Mouse (Mus musculus) megakaryocyte-erythroid progenitor cell, adult 5-6 weeks (primary cell): Measurements from ENCODE around the gene Gabrb1. TPM values are rescaled to one million over a fixed set of nuclear protein-coding genes. Genes with fewer than 3 reads are reported as not detected.
"Not testable (repeated sequence)": the region's sequence is repeated elsewhere in the genome, so short reads cannot be mapped to it uniquely, and the experiment has no call there.

Experiments
- ATAC-seq: replicated peaks from 2 replicates; pipeline ENCODE4 v1.8.0; 2016; ENCODE audit warnings: mild to moderate bottlenecking, inconsistent platforms; ENCODE audit not compliant: severe bottlenecking, poor library complexity, low FRiP score, low TSS enrichment
- total RNA-seq, 2 experiments: library from RNA; stranded (forward) in 1 of 2; stranded (reverse) in 1 of 2; fragments of 200-1000, 215-1000 nt in 1 of 2; fragments of >200 nt in 1 of 2; fragmentation: Nextera tagmentation in 1 of 2; gene quantifications; 2 replicates each; pipeline ENCODE4 v1.2.3; 2014 to 2017

Gene Gabrb1
- total RNA-seq, 2 experiments from 2014 or later = not detected

DNA sequence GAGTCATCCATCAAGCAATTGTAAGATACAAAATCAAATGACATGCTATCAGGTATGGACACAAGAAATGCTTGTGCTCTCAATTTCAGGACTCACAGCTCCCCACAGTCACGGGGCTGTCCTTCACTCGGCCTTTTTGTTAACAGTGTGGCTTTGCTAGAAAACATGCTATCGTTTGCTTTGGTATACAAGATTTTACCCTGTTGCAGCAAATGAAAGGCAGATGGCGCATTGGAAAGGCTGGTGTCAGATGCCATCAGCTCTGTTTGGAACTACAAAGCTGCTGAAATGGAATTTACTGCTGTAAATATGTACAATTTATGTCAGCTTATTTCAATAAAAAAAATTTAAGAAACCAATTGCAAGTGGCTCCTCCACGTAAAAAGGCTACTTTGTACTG, 490.8 kb downstream of the Gabrb1 start:
- no peak for ATAC-seq

DNA sequence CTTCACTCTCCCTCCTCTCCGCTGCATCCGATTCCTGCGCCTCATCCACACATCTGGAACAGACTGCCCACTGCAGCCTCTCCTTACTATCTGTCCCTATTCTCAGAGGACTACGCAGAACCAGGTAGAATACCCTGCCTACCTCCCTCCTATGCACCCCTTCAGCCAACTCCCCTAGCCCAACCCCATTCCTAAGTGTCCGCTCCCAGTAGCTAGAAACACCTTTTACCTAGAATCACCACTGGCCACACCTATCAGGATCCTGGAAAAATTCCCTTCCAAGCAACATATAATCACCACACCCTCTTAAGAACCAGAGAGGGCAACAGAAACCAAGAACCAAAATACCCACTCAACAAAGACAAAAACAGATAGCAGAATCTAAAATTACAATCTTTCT, 493.0 kb downstream of the Gabrb1 start:
- ATAC-seq = no peak

GRCm38 (mm10) chr5:72155686-72156085, 497.8 kb downstream of the Gabrb1 start:
- not testable (repeated sequence) for ATAC-seq

- ATAC-seq = no peak
Measured at GRCm38 (mm10) chr5:72156598-72156997, 498.7 kb downstream of the Gabrb1 start.

- ATAC-seq = no peak
Measured at GRCm38 (mm10) chr5:72158667-72159066, 500.8 kb downstream of the Gabrb1 start.

DNA sequence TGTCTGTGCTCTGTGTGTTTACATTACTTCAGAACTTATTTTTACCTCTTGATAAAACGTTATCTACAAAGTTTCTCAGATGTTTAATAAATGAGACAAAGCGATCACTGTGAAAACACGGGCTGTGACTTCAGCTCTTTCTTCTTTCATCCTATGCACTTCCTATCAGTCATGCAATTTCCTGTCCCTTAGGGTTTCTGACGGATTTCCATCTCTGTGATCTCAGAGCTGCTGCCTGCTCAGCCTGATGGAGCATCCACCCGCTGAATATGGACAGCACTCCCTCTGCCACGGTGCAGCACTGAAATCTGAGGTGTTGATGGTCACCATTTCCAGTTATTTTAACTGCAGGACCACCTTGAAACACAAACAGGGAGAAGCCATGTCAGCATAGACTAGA, 501.6 kb downstream of the Gabrb1 start:
- ATAC-seq = no peak

DNA sequence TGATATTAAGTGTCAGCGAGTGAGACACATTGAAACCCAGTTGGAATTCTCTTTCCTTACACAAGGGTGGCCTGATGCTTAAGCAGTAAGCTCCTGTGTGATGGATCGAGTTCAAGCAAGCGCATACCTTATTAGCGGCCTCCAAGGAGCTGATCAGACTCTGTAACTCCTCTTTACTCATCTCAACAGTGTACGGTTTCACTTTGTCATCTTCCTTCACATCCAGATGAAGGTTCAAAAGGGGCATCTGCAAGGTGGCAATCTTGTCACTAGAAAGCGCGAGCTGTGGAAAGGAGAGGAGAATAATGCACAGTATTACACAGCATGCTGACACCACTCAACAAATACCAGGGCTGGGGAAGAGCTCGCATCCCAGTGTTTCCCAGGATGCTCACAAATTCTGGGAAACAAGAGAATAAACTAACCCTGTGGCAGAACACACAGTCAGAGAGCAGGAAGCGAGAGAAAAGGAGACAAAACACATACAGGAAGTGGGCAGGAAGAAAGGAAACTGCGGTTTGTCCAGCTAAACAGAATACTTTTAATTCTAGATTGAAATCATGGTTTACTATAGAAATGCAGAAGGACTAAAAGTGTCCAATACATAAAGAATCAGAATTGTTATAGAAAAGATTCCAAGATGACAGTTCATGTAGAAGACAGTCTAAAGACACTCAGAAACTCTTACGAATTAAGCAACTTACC, 503.0 kb downstream of the Gabrb1 start:
- no peak for ATAC-seq

DNA sequence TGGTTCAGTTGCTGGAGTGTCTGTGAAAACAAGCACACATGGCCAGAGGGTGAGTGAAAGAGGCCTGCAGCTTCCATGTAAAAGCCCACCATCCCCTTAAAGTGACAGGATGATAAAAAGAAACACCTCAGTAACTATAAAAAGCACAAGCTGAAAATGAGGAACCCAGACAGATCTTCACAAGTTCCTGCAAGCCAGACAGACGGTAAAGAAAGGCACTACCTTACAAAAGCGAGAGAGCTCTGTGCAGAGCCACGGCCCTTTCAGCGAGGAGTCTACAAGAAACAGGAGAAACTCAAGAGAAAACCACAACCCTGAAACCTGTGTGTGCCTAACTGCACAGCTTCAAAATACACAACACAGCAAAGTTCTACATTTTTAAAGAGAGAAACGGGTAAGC, 504.9 kb downstream of the Gabrb1 start:
- no peak for ATAC-seq

- ATAC-seq = no peak
Measured at GRCm38 (mm10) chr5:72164386-72164785, 506.5 kb downstream of the Gabrb1 start.

DNA sequence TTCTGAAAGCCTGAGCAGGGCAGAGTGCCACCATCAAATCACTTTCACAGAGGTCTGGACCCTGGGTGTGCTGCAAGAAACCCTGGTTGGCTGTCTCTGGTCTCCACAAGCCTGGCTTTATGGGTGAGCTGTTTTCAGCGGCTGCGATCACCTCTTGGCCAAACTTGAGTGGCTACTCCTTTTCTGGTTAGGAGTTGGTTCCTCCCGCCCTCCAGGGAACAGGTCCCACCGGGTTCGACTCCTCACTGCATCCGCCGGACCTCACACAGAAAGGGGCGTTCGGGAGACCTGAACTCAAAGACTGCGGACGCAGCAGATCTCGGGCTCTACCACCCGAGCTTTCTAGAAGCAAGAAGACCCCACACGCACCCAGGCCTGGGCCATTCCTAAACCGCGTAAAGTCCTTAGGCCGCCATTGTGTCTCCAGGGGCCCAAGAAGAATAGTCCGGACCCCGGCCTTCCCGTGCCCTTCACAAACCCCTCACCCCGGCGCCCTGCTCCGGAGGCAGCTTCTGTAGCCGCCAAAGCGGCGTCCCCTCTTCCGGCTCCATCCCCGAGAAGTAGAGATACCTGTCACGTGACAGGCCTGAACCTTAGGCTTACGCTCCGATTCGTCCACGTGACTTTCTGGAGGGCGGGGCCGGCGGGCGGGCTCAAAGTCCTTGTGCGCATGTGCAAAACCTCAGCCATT, 509.8 kb downstream of the Gabrb1 start, which contains the start of gene Commd8:
Commd8 (minus strand) TSS at position 596 of the 691 bp plus-strand sequence.
- peak; percentile 90 for ATAC-seq

GRCm38 (mm10) chr5:72168285-72168621, 510.3 kb downstream of the Gabrb1 start:
- ATAC-seq = no peak

GRCm38 (mm10) chr5:72170067-72170466, 512.2 kb downstream of the Gabrb1 start:
- no peak for ATAC-seq

DNA sequence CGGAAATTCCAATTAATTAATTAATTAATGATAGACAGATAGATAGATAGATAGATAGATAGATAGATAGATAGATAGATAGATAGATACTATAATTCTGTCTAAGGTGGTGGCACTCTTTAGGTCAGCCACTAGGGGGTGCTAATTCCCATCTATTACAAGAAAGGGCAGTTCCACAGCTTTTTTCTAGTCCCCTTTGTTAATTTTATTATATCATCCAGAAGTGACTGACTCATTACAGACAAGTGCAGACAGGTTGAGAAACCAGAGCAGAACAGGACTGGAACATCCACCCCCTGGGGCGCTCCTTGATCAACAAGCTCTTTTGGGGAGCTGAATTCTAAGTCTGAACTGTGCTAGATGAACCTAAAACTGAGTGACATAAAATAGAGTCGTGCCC, 514.8 kb downstream of the Gabrb1 start:
- ATAC-seq = 0 out of 2 replicates have a peak, but pooled peaks have one; percentile 24

- no peak for ATAC-seq
Measured at GRCm38 (mm10) chr5:72173521-72173920, 515.6 kb downstream of the Gabrb1 start.

DNA sequence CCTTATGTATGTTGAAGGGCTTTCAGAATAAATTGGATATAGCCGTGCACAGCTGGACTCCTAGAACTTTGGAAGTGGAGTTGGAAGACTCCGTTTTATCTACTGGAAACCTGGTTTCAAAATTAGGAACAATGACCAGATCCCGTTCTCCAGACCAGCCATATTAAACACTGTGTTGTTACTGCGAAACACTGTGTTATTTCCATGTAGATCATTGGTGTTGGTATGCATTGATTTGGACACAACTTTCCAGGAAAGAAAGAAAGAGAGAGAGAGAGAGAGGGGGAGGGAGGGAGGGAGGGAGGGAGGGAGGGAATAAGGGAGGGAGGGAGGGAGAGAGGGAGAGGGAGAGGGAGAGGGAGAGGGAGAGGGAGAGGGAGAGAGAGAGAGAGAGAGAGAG, 517.1 kb downstream of the Gabrb1 start:
- no peak for ATAC-seq

GRCm38 (mm10) chr5:72175530-72175929, 517.6 kb downstream of the Gabrb1 start:
- ATAC-seq = no peak

DNA sequence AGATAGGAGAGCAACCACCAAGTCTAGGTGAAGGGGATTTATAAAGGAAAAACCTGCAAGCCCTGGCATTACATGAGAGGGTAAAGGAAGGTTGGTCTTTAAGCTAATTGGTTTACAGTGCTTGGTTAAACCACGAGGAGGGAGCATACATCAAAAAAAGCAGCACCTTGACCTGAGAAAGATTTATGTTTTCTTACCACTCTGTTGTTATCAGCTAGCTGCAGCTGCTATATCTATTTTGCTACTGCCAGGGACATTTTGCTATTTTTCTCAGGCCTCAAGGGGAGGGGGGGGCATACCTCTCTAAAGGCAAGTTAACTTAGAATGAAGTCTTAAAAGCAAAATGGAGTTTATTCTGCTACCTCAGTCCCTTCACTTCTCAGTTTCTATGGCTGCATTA, 523.3 kb downstream of the Gabrb1 start:
- ATAC-seq = peak; percentile 69

DNA sequence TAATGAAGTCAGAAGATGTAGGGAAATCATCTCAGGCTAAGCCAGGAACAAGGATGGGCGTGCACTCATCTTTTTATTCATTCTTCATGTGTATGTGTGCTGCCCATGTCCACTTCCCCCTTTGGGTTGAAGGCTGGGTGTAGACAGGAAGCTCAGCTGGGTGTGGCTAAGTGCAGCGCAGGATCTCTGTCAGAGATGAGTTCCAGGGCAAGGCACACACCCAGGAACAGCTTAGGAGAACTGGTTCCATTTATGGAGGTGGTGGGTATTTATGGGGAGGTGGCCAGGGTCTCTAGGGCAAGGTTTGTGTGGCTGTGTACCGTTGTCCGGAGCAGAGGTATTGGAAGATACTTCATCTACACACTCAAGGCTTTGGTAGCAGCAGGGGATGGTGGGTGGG, 524.9 kb downstream of the Gabrb1 start:
- peak; percentile 63 for ATAC-seq

DNA sequence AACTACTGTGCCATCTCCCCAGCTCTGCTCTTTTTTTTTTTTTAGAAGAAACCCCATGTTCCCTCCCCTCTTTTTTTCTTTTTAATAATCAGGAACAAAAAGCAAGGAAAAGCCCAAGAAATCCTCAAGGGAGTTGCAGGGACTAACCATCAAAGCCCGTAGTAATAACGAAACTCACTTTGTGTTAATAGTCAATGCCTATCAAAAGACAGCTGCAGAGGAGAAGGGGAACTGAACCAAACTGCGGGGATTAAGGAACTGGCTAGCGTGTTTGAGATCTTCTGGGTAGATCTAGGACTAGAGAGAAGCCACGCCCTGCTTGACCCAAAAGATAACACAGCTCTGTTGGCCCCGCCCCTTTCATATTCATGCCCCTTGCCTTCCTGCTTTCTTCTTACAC, 526.0 kb downstream of the Gabrb1 start:
- peak; percentile 53 for ATAC-seq

- peak; percentile 21 for ATAC-seq
Measured at GRCm38 (mm10) chr5:72184437-72185100, 526.7 kb downstream of the Gabrb1 start.

GRCm38 (mm10) chr5:72191154-72191553, 533.2 kb downstream of the Gabrb1 start:
- no peak for ATAC-seq
